Mouse (Mus musculus): ENCODE measurements around the gene Sipa1l1. TPM values are rescaled to one million over a fixed set of nuclear protein-coding genes. Genes with fewer than 3 reads are reported as not detected.
A peak's percentile ranks its signal among the peaks of the same experiment; 100 is the strongest.

Gene Sipa1l1
- total and polyA plus RNA-seq, 3 experiments = 13.6 to 36.7 (median 23.6) TPM

DNA sequence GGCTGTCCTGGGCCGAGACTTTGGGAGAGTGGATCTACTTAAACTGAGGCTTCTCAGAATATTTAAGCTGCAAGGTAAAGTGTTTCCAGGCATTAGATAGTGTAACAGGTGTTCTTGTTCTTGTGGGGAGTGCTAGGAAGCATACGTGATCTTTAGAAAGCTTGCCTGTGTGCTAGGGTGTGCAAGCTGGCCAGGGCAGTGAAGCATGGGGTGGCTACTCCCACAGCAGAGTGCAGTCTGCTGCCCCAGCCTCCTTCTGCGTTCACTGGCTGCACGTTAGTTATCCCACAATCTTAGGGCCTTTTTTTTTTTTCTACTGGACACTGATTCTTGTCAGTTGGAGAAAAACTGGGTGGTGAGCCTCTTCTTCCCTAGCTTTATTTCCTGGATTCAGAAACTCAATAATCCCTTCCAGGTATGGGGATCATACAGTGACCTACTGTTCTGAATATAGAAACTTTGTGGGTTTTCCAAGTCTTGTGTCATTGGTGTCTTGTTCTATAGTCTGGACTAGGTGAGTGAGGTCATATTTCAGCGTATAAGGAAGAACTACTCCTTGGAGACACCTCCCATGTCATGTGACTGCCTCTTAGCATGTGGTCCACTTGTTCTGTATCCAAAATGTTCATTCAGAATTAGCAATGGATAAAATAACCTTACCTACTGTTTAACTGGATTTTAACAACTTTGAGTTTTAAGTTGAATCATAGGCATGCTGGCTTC lies 51.4 kb downstream of the Sipa1l1 start:
- H3K36me3 ChIP-seq (replicated peaks in 1 of 2; ENCODE audit: control insufficient read depth in 1 of 2, insufficient read depth in 1 of 2, low read length in 1 of 2) = peaks cover 0 to 14% of the 10 kb centered on the region in 2 experiments
- TF ChIP-seq CHD2 (IDR thresholded peaks at IDR 0.05; ENCODE audit: low read length) (no peak), CHD1 (IDR thresholded peaks at IDR 0.05; ENCODE audit: low read depth, low read length) (no peak), ZMIZ1 (IDR thresholded peaks at IDR 0.05; ENCODE audit: low read depth, low read length) (no peak), ZKSCAN1 (IDR thresholded peaks at IDR 0.05; ENCODE audit: borderline replicate concordance, low read depth, low read length) (no peak), RCOR1 (conservative IDR thresholded peaks at IDR 0.05; ENCODE audit: low read depth, low read length) (no peak), POLR2AphosphoS2 (IDR thresholded peaks at IDR 0.05; ENCODE audit: low read depth, low read length) (no peak), E2F4 (IDR thresholded peaks at IDR 0.05; ENCODE audit: insufficient replicate concordance, low read depth, low read length) (no peak), NELFE (IDR thresholded peaks at IDR 0.05; ENCODE audit: low read depth, low read length) (no peak), CTCF (conservative IDR thresholded peaks at IDR 0.05 in 1 of 2, IDR thresholded peaks at IDR 0.05 in 1 of 2; ENCODE audit: low read depth in 2 of 2, low read length in 2 of 2) (no peak)
- no peak overlapping the region for H3K9ac ChIP-seq (ENCODE audit: insufficient read depth, low read depth)
- no peaks in the 10 kb centered on the region for H3K79me2 ChIP-seq (replicated peaks; ENCODE audit: control insufficient read depth, extremely low read depth, insufficient read depth, poor library complexity, severe bottlenecking)
- H3K9me3 ChIP-seq (replicated peaks; ENCODE audit: low read length) = no peaks in the 10 kb centered on the region
- no peaks in the 10 kb centered on the region for H3K27me3 ChIP-seq (replicated peaks)
- DNase-seq (ENCODE audit: extremely low read depth) = no peak
- no peak overlapping the region for H3K4me3 ChIP-seq (replicated peaks in 1 of 3; ENCODE audit: low read depth in 2 of 3, low read length in 2 of 3, poor library complexity in 1 of 3)
- H3K4me2 ChIP-seq (ENCODE audit: insufficient read depth, low read depth, poor library complexity, severe bottlenecking) = no peak overlapping the region
- in situ Hi-C loops (cut with MboI; ENCODE audit: low pct_ligation_motif_present, low pct_unique_long_range_greater_than_20kb, low sequenced_read_pairs) (no loop called here), dilution Hi-C loops (cut with MboI; ENCODE audit: extremely low pct_ligation_motif_present, extremely low pct_unique_long_range_greater_than_20kb, low sequenced_read_pairs) (no loop called here)
- peaks cover 13 to 36% of the 10 kb centered on the region in 2 experiments for H3K4me1 ChIP-seq (ENCODE audit: control insufficient read depth in 1 of 2, insufficient read depth in 2 of 2)
- H3K27ac ChIP-seq (ENCODE audit: insufficient read depth, low read depth) = no peak overlapping the region

- H3K27me3 ChIP-seq (replicated peaks) = no peaks in the 10 kb centered on the region
- H3K9me3 ChIP-seq (replicated peaks; ENCODE audit: low read length) = no peaks in the 10 kb centered on the region
- H3K4me2 ChIP-seq (ENCODE audit: insufficient read depth, low read depth, poor library complexity, severe bottlenecking) = peak overlapping the region; percentile 79
- H3K9ac ChIP-seq (ENCODE audit: insufficient read depth, low read depth) = peak overlapping the region; percentile 42; the same call in 1 of the 2 replicates
- peaks cover 0 to 13% of the 10 kb centered on the region in 2 experiments for H3K36me3 ChIP-seq (replicated peaks in 1 of 2; ENCODE audit: control insufficient read depth in 1 of 2, insufficient read depth in 1 of 2, low read length in 1 of 2)
- dilution Hi-C loops (cut with MboI; ENCODE audit: extremely low pct_ligation_motif_present, extremely low pct_unique_long_range_greater_than_20kb, low sequenced_read_pairs) (no loop called here), in situ Hi-C loops (cut with MboI; ENCODE audit: low pct_ligation_motif_present, low pct_unique_long_range_greater_than_20kb, low sequenced_read_pairs) (no loop called here)
- H3K27ac ChIP-seq (ENCODE audit: insufficient read depth, low read depth) = no peak overlapping the region
- H3K4me3 ChIP-seq (replicated peaks in 1 of 3; ENCODE audit: low read depth in 2 of 3, low read length in 2 of 3, poor library complexity in 1 of 3) = no peak overlapping the region
- no peak for DNase-seq (ENCODE audit: extremely low read depth)
- H3K4me1 ChIP-seq (ENCODE audit: control insufficient read depth in 1 of 2, insufficient read depth in 2 of 2) = peaks cover 21 to 56% of the 10 kb centered on the region in 2 experiments
- H3K79me2 ChIP-seq (replicated peaks; ENCODE audit: control insufficient read depth, extremely low read depth, insufficient read depth, poor library complexity, severe bottlenecking) = no peaks in the 10 kb centered on the region
- peak; percentile 57; the same call in 1 of the 2 replicates for TF ChIP-seq MXI1 (IDR thresholded peaks at IDR 0.05; ENCODE audit: low read depth, low read length)
- TF ChIP-seq POLR2A (IDR thresholded peaks at IDR 0.05; ENCODE audit: low read depth, low read length) = no peak
- TF ChIP-seq MAX (IDR thresholded peaks at IDR 0.05; ENCODE audit: low read length) = peak; percentile 26; the same call in 1 of the 2 replicates
- TF ChIP-seq MYC (IDR thresholded peaks at IDR 0.05; ENCODE audit: low read depth, low read length) = peak; percentile 48; the same call in 1 of the 2 replicates
Measured at GRCm38 (mm10) chr12:82223126-82223815, 54.2 kb downstream of the Sipa1l1 start.
